Comparison of ENCODE assay signal across 8 mouse cellular contexts in the genomic region with DNA sequence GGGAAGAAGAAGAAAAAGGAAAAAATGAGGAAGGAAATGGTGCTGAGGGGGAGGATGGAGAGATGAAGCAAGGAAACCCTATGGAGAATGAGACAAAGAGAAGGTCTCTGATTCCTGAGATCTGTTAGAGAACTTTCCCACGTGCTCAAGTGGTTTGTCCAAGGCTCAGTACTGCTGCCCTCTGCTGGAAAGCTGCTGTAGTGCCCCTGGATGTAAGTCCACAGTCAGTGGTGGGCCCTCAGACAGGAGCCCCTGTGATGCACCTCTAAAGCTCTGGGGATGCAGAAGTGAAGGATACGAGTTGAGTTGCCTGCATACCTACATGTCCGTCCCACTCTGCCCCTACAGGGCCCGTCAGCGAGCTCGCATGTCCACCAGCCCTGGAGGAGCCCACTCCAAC. TPM values are rescaled to one million over a fixed set of nuclear protein-coding genes. Genes with fewer than 3 reads are reported as not detected.
DNase-seq lines count a peak whose midpoint lies in the region; ATAC-seq and TF ChIP-seq lines count a peak whose summit lies in the region.

No protein-coding gene starts in this region.

- peak; percentile 42 to 58 for DNase-seq in cerebellum, adult 18-20 months
- DNase-seq in embryonic facial prominence, embryonic 11.5 days (ENCODE audit: low spot score) = peak; percentile 75
- peak; percentile 53 to 59 for DNase-seq in left cerebral cortex, adult 2 months (ENCODE audit: extremely low spot score in 1 of 2, low spot score in 2 of 2)
- peak; percentile 95 for DNase-seq in midbrain, embryonic 11.5 days (ENCODE audit: low spot score, missing footprints)
- peak; percentile 36 to 68 for DNase-seq in spleen, adult 2 months (ENCODE audit: low read depth in 1 of 2, low spot score in 2 of 2)

- H3K4me3 ChIP-seq in embryonic facial prominence, embryonic 11.5 days (ENCODE audit: low read depth, low read length) = no peak overlapping the region
- H3K4me3 ChIP-seq in hindbrain, embryonic 12.5 days = no peak overlapping the region
- H3K4me3 ChIP-seq in left cerebral cortex, adult 2 months = no peak overlapping the region
- H3K4me3 ChIP-seq in midbrain, embryonic 11.5 days (ENCODE audit: low read depth, low read length) = no peak overlapping the region
- no peak overlapping the region for H3K4me3 ChIP-seq in spleen, adult 2 months (ENCODE audit: extremely low read depth, insufficient read depth, insufficient read length)

- no peak overlapping the region for H3K9ac ChIP-seq in embryonic facial prominence, embryonic 11.5 days (replicated peaks; ENCODE audit: low read length)
- no peak overlapping the region for H3K9ac ChIP-seq in hindbrain, embryonic 12.5 days
- no peak overlapping the region for H3K9ac ChIP-seq in midbrain, embryonic 11.5 days (ENCODE audit: low read length)

- no peaks in the 10 kb centered on the region for H3K27me3 ChIP-seq in embryonic facial prominence, embryonic 11.5 days (ENCODE audit: control insufficient read depth, insufficient read depth, low read length)
- no peaks in the 10 kb centered on the region for H3K27me3 ChIP-seq in hindbrain, embryonic 12.5 days
- no peaks in the 10 kb centered on the region for H3K27me3 ChIP-seq in midbrain, embryonic 11.5 days (ENCODE audit: control insufficient read depth, insufficient read depth, low read length)
- H3K27me3 ChIP-seq in spleen, adult 2 months (ENCODE audit: control insufficient read depth, insufficient read depth, low read length) = no peaks in the 10 kb centered on the region

- no peak for ATAC-seq in cerebellum, adult (ENCODE audit: insufficient number of reproducible peaks, low FRiP score, low TSS enrichment)
- ATAC-seq in activated CD4-positive, CD25-positive, alpha-beta regulatory T cell, adult 4 months = peak; percentile 73
- no peak for ATAC-seq in embryonic facial prominence, embryonic 11.5 days (replicated peaks; ENCODE audit: insufficient number of reproducible peaks, low FRiP score, low TSS enrichment, low read depth)
- 0 out of 2 replicates have a peak, but pooled peaks have one; percentile 17 for ATAC-seq in hindbrain, embryonic 12.5 days (ENCODE audit: low FRiP score)
- peak; percentile 57; the same call in 1 of the 2 replicates for ATAC-seq in midbrain, embryonic 11.5 days (ENCODE audit: low FRiP score)

- WGBS in embryonic facial prominence, embryonic 11.5 days = 37% methylated on average over 6 of the region's 6 CpGs
- 35% methylated on average over 6 of the region's 6 CpGs for WGBS in hindbrain, embryonic 12.5 days
- 32% methylated on average over 6 of the region's 6 CpGs for WGBS in midbrain, embryonic 11.5 days
- 69% methylated on average over 6 of the region's 6 CpGs for WGBS in spleen, adult 2 months

- H3K36me3 ChIP-seq in embryonic facial prominence, embryonic 11.5 days (replicated peaks; ENCODE audit: control insufficient read depth, insufficient read depth, low read depth, low read length) = no peaks in the 10 kb centered on the region
- H3K36me3 ChIP-seq in hindbrain, embryonic 12.5 days = no peaks in the 10 kb centered on the region
- no peaks in the 10 kb centered on the region for H3K36me3 ChIP-seq in midbrain, embryonic 11.5 days (ENCODE audit: control insufficient read depth, insufficient read depth, low read length)
- peaks cover 54% of the 10 kb centered on the region for H3K36me3 ChIP-seq in spleen, adult 2 months (ENCODE audit: control insufficient read depth, insufficient read depth, low read length)

- intact Hi-C loops in left cerebral cortex, adult 2 months (cut with DNase I) = loop anchor here (2.0 kb wide), 1 partner anchor 28 kb away; no protein-coding TSS in a partner anchor

- H3K4me1 ChIP-seq in embryonic facial prominence, embryonic 11.5 days (ENCODE audit: control insufficient read depth, insufficient read depth, low read length) = no peaks in the 10 kb centered on the region
- peaks cover 2% of the 10 kb centered on the region; the same call in 1 of the 2 replicates for H3K4me1 ChIP-seq in hindbrain, embryonic 12.5 days
- H3K4me1 ChIP-seq in midbrain, embryonic 11.5 days (ENCODE audit: control insufficient read depth, insufficient read depth, low read length) = no peaks in the 10 kb centered on the region
- H3K4me1 ChIP-seq in spleen, adult 2 months (ENCODE audit: control insufficient read depth, insufficient read depth, insufficient read length) = no peaks in the 10 kb centered on the region

- H3K27ac ChIP-seq in embryonic facial prominence, embryonic 11.5 days (replicated peaks; ENCODE audit: low read depth, low read length) = no peak overlapping the region
- no peak overlapping the region for H3K27ac ChIP-seq in hindbrain, embryonic 12.5 days
- H3K27ac ChIP-seq in left cerebral cortex, adult 2 months = no peak overlapping the region
- no peak overlapping the region for H3K27ac ChIP-seq in midbrain, embryonic 11.5 days (ENCODE audit: low read depth, low read length)
- H3K27ac ChIP-seq in spleen, adult 2 months (ENCODE audit: insufficient read depth, low read length) = no peak overlapping the region

- H3K9me3 ChIP-seq in embryonic facial prominence, embryonic 11.5 days (replicated peaks; ENCODE audit: control insufficient read depth, low read length) = no peaks in the 10 kb centered on the region
- H3K9me3 ChIP-seq in hindbrain, embryonic 12.5 days (replicated peaks) = no peaks in the 10 kb centered on the region
- H3K9me3 ChIP-seq in midbrain, embryonic 11.5 days (ENCODE audit: control insufficient read depth, low read length) = no peaks in the 10 kb centered on the region

- TF ChIP-seq CTCF in left cerebral cortex, adult 2 months (IDR thresholded peaks at IDR 0.05) = peak; percentile 84
- peak; percentile 65; the same call in 1 of the 2 replicates for TF ChIP-seq CTCF in spleen, adult 2 months (IDR thresholded peaks at IDR 0.05; ENCODE audit: extremely low read depth, insufficient read depth, insufficient read length, insufficient replicate concordance)

- H3K4me2 ChIP-seq in embryonic facial prominence, embryonic 11.5 days (ENCODE audit: low read depth, low read length) = no peak overlapping the region
- H3K4me2 ChIP-seq in hindbrain, embryonic 12.5 days (replicated peaks) = no peak overlapping the region
- H3K4me2 ChIP-seq in midbrain, embryonic 11.5 days = no peak overlapping the region

- no peak for TF ChIP-seq POLR2A in spleen, adult 2 months (IDR thresholded peaks at IDR 0.05; ENCODE audit: low read depth, low read length)

RNA-seq across cellular contexts. Expression of a gene that starts 5.5 kb away (rescaled TPM):
- 10 to 100 TPM; 23.2 to 30.6 TPM for polyA plus RNA-seq in activated CD4-positive, CD25-positive, alpha-beta regulatory T cell, adult 4 months (2017; shearing (Covaris generic))
- 7.2 and 8.8 TPM in 2 replicates for polyA plus RNA-seq in embryonic facial prominence, embryonic 11.5 days (2014; fragmentation: Nextera tagmentation; extraction: Ambion mirVana)
- 13.7 and 15.6 TPM in 2 replicates for polyA plus RNA-seq in hindbrain, embryonic 12.5 days (2016; fragmentation: Nextera tagmentation; extraction: Ambion mirVana)
- total RNA-seq in left cerebral cortex, adult 2 months (2021) = 10 to 100 TPM; 47.8 to 49.3 TPM
- 9.7 and 10.1 TPM in 2 replicates for polyA plus RNA-seq in midbrain, embryonic 11.5 days (2014; fragmentation: Nextera tagmentation; extraction: Ambion mirVana)
- polyA plus RNA-seq in spleen, adult 2 months (2012; rRNA removed) = 104 and 165 TPM in 2 replicates

RNA-seq across cellular contexts. Expression of a gene that starts 34.1 kb away (rescaled TPM):
- 10 to 100 TPM; 33.8 to 34.2 TPM for polyA plus RNA-seq in activated CD4-positive, CD25-positive, alpha-beta regulatory T cell, adult 4 months (2017; shearing (Covaris generic))
- not detected in 2 replicates for polyA plus RNA-seq in embryonic facial prominence, embryonic 11.5 days (2014; fragmentation: Nextera tagmentation; extraction: Ambion mirVana)
- polyA plus RNA-seq in hindbrain, embryonic 12.5 days (2016; fragmentation: Nextera tagmentation; extraction: Ambion mirVana) = not detected in 2 replicates
- under 1 TPM in 1 of 2 experiments, not detected in 1; 0.23 TPM for total RNA-seq in left cerebral cortex, adult 2 months (2021)
- not detected in 2 replicates for polyA plus RNA-seq in midbrain, embryonic 11.5 days (2014; fragmentation: Nextera tagmentation; extraction: Ambion mirVana)
- 28.3 and 28.6 TPM in 2 replicates for polyA plus RNA-seq in spleen, adult 2 months (2012; rRNA removed)

Comparison
In these comparisons a context has a peak if more than half of its experiments do, and no peak if none do; other contexts are left out.
1. ATAC-seq: peak in activated CD4-positive, CD25-positive, alpha-beta regulatory T cell, adult 4 months (single experiment), hindbrain, embryonic 12.5 days (single experiment) and midbrain, embryonic 11.5 days (single experiment); none in cerebellum, adult (single experiment) and embryonic facial prominence, embryonic 11.5 days (single experiment).
2. RNA of a gene that starts 34.1 kb away (polyA plus RNA-seq): 33.8 to 34.2 TPM in activated CD4-positive, CD25-positive, alpha-beta regulatory T cell, adult 4 months and 28.3 to 28.6 TPM in spleen, adult 2 months; not detected in hindbrain, embryonic 12.5 days, not detected in embryonic facial prominence, embryonic 11.5 days and not detected in midbrain, embryonic 11.5 days; every median in the first group is over 10 times any median in the second.
3. Peak in every context shown above with its lines, with median percentiles within 50 percentile points of each other: DNase-seq.